Mouse (Mus musculus) heart, embryonic 11.5 days (tissue): Measurements from ENCODE around the gene Arhgef33. TPM values are rescaled to one million over a fixed set of nuclear protein-coding genes. Genes with fewer than 3 reads are reported as not detected.

ENCODE experiments used
- ATAC-seq: fragments of 200-750 bp; cut with Nextera tagmentation; replicated peaks from 2 replicates; pipeline ENCODE4 v1.8.0; 2017; ENCODE audit warnings: moderate library complexity; ENCODE audit not compliant: insufficient number of reproducible peaks, low FRiP score, low TSS enrichment
- H3K27ac ChIP-seq: fragments of 300-500 bp; sonication (generic); 2 replicates; pipeline ENCODE4 v1.5.1; 2014; ENCODE audit warnings: mild to moderate bottlenecking, low read depth, low read length
- H3K27me3 ChIP-seq: fragments of 300-500 bp; sonication (generic); 2 replicates; pipeline ENCODE4 v1.6.1; 2014; ENCODE audit warnings: mild to moderate bottlenecking, low read length, mixed read lengths; ENCODE audit not compliant: control insufficient read depth, insufficient read depth
- H3K36me3 ChIP-seq: fragments of 300-500 bp; sonication (generic); 2 replicates; pipeline ENCODE4 v1.6.1; 2014; ENCODE audit warnings: mild to moderate bottlenecking, low read length, moderate library complexity, mixed read lengths; ENCODE audit not compliant: control insufficient read depth, insufficient read depth
- H3K4me1 ChIP-seq: fragments of 300-500 bp; sonication (generic); 2 replicates; pipeline ENCODE4 v1.6.1; 2014; ENCODE audit warnings: low read length; ENCODE audit not compliant: control insufficient read depth, insufficient read depth
- H3K4me2 ChIP-seq: fragments of 300-500 bp; sonication (generic); 2 replicates; pipeline ENCODE4 v1.6.1; 2014; ENCODE audit warnings: mild to moderate bottlenecking, moderate library complexity
- H3K4me3 ChIP-seq: fragments of 300-500 bp; sonication (generic); 2 replicates; pipeline ENCODE4 v1.5.1; 2014; ENCODE audit warnings: low read depth, low read length
- H3K9ac ChIP-seq: fragments of 300-500 bp; sonication (generic); 2 replicates; pipeline ENCODE4 v1.6.1; 2014; ENCODE audit warnings: mild to moderate bottlenecking, low read depth, low read length, moderate library complexity
- H3K9me3 ChIP-seq: fragments of 300-500 bp; sonication (generic); replicated peaks from 2 replicates; pipeline ENCODE4 v1.6.1; 2016; ENCODE audit warnings: low read length; ENCODE audit not compliant: control insufficient read depth
- WGBS: fragments of 180-500 bp; shearing (Covaris S2); extraction: QIAGEN DNeasy Blood & Tissue Kit; methylation state at CpG from one replicate; pipeline ENCODE4 v1.1.7; 2014; ENCODE audit not compliant: insufficient replicate concordance; 5-methylcytosine and 5-hydroxymethylcytosine counted together
- polyA plus RNA-seq: library from polyadenylated mRNA; unstranded; fragments of >200 nt; fragmentation: Nextera tagmentation; extraction: Ambion mirVana; gene quantifications from 2 replicates; pipeline ENCODE4 v1.2.1, GENCODE M21; 2014

Arhgef33 gene
- polyA plus RNA-seq, 1 experiment from 2014 or later = 0.92 TPM

- Histone ChIP-seq H3K27ac (no peak overlapping the region), H3K4me1 (no peaks in the 10 kb centered on the region), H3K27me3 (no peaks in the 10 kb centered on the region), H3K4me2 (no peak overlapping the region), H3K36me3 (peaks cover 9% of the 10 kb centered on the region; the same call in 1 of the 2 replicates), H3K9ac (no peak overlapping the region), H3K4me3 (no peak overlapping the region), H3K9me3 (no peaks in the 10 kb centered on the region)
- ATAC-seq = no peak
- WGBS = 94% methylated on average over 9 of the region's 9 CpGs
These were observed 124.8 kb downstream of the Arhgef33 start for GRCm38 (mm10) chr17:80431997-80432396.

- Histone ChIP-seq H3K27me3 (no peaks in the 10 kb centered on the region), H3K4me3 (no peak overlapping the region), H3K9ac (no peak overlapping the region), H3K27ac (no peak overlapping the region), H3K9me3 (no peaks in the 10 kb centered on the region), H3K4me2 (no peak overlapping the region), H3K36me3 (peaks cover 14% of the 10 kb centered on the region), H3K4me1 (no peaks in the 10 kb centered on the region)
- 70% methylated on average over 3 of the region's 3 CpGs for WGBS
- ATAC-seq = no peak
These were observed 127.2 kb downstream of the Arhgef33 start for GRCm38 (mm10) chr17:80434430-80434829.

- no peaks in the 10 kb centered on the region for H3K4me1 ChIP-seq
- H3K9me3 ChIP-seq = no peaks in the 10 kb centered on the region
- ATAC-seq = no peak
- H3K27me3 ChIP-seq = no peaks in the 10 kb centered on the region
- H3K9ac ChIP-seq = no peak overlapping the region
- peaks cover 14% of the 10 kb centered on the region for H3K36me3 ChIP-seq
- H3K27ac ChIP-seq = no peak overlapping the region
- no peak overlapping the region for H3K4me3 ChIP-seq
- WGBS = 78% methylated on average over 5 of the region's 5 CpGs
- no peak overlapping the region for H3K4me2 ChIP-seq
These were observed 128.5 kb downstream of the Arhgef33 start for GRCm38 (mm10) chr17:80435680-80436079.

- WGBS = 92% methylated on average over 7 of the region's 7 CpGs
- H3K27ac ChIP-seq = no peak overlapping the region
- H3K36me3 ChIP-seq = peaks cover 11% of the 10 kb centered on the region; the same call in 1 of the 2 replicates
- no peak for ATAC-seq
- no peak overlapping the region for H3K9ac ChIP-seq
- no peaks in the 10 kb centered on the region for H3K4me1 ChIP-seq
- no peak overlapping the region for H3K4me2 ChIP-seq
- no peak overlapping the region for H3K4me3 ChIP-seq
- H3K27me3 ChIP-seq = no peaks in the 10 kb centered on the region
- H3K9me3 ChIP-seq = no peaks in the 10 kb centered on the region
These were observed 138.2 kb downstream of the Arhgef33 start for GRCm38 (mm10) chr17:80445433-80445832.

- Histone ChIP-seq H3K9ac (no peak overlapping the region), H3K27me3 (no peaks in the 10 kb centered on the region), H3K4me2 (no peak overlapping the region), H3K4me1 (no peaks in the 10 kb centered on the region), H3K36me3 (peaks cover 11% of the 10 kb centered on the region; the same call in 1 of the 2 replicates), H3K9me3 (no peaks in the 10 kb centered on the region), H3K27ac (no peak overlapping the region), H3K4me3 (no peak overlapping the region)
- no peak for ATAC-seq
- 80% methylated on average over 5 of the region's 5 CpGs for WGBS
These were observed 139.3 kb downstream of the Arhgef33 start for GRCm38 (mm10) chr17:80446470-80446869.

Other genes starting within 250 kb of the Arhgef33 start
- 51.5 and 53.4 TPM in 2 replicates for gene Hnrnpll, start 245.1 kb upstream of the Arhgef33 start, polyA plus RNA-seq
- gene Galm, start 179.9 kb upstream of the Arhgef33 start, polyA plus RNA-seq = 7.5 and 9.4 TPM in 2 replicates
- gene Srsf7, start 100.1 kb upstream of the Arhgef33 start, polyA plus RNA-seq = 383 and 398 TPM in 2 replicates
- gene Ttc39d, start 99.9 kb upstream of the Arhgef33 start, polyA plus RNA-seq = 0.24 TPM in 1 of 2 replicates, not detected in the other
- 32.0 and 35.1 TPM in 2 replicates for gene Gemin6, start 83.0 kb upstream of the Arhgef33 start, polyA plus RNA-seq
- 18.9 TPM in 2 replicates for gene Morn2, start 17.2 kb upstream of the Arhgef33 start, polyA plus RNA-seq
- gene Dhx57, start 16.9 kb upstream of the Arhgef33 start, polyA plus RNA-seq = 10.6 and 11.0 TPM in 2 replicates
- 1.5 TPM in 1 of 2 replicates, not detected in the other for gene Gm10190, start 66.1 kb downstream of the Arhgef33 start, polyA plus RNA-seq
- 4.9 and 5.5 TPM in 2 replicates for gene Sos1, start 173.0 kb downstream of the Arhgef33 start, polyA plus RNA-seq